Mouse (Mus musculus) heart, embryonic 12.5 days (tissue): ENCODE results near the gene Nubpl. TPM values are rescaled to one million over a fixed set of nuclear protein-coding genes. Genes with fewer than 3 reads are reported as not detected.

Experiments
- ATAC-seq: fragments of 200-750 bp; cut with Nextera tagmentation; 2 replicates; pipeline ENCODE4 v1.8.0; 2017; ENCODE audit warnings: moderate TSS enrichment, moderate library complexity; ENCODE audit not compliant: insufficient number of reproducible peaks, low FRiP score
- H3K27ac ChIP-seq: fragments of 300-500 bp; sonication (generic); 2 replicates; pipeline ENCODE4 v1.5.1; 2016; ENCODE audit warnings: mild to moderate bottlenecking, moderate library complexity; ENCODE audit not compliant: poor library complexity, severe bottlenecking
- H3K27me3 ChIP-seq: fragments of 300-500 bp; sonication (generic); replicated peaks from 2 replicates; pipeline ENCODE4 v1.6.1; 2016; ENCODE audit warnings: mild to moderate bottlenecking, moderate library complexity
- H3K36me3 ChIP-seq: fragments of 300-500 bp; sonication (generic); 2 replicates; pipeline ENCODE4 v1.6.1; 2016; ENCODE audit warnings: mild to moderate bottlenecking, moderate library complexity
- H3K4me1 ChIP-seq: fragments of 300-500 bp; sonication (generic); replicated peaks from 2 replicates; pipeline ENCODE4 v1.6.1; 2016; ENCODE audit warnings: mild to moderate bottlenecking
- H3K4me2 ChIP-seq: fragments of 300-500 bp; sonication (generic); 2 replicates; pipeline ENCODE4 v1.6.1; 2016; ENCODE audit warnings: mild to moderate bottlenecking, moderate library complexity
- H3K4me3 ChIP-seq: fragments of 300-500 bp; sonication (generic); 2 replicates; pipeline ENCODE4 v1.5.1; 2016; ENCODE audit warnings: mild to moderate bottlenecking
- H3K9ac ChIP-seq: fragments of 300-500 bp; sonication (generic); 2 replicates; pipeline ENCODE4 v1.6.1; 2016; ENCODE audit warnings: mild to moderate bottlenecking, moderate library complexity
- H3K9me3 ChIP-seq: fragments of 300-500 bp; sonication (generic); replicated peaks from 2 replicates; pipeline ENCODE4 v1.6.1; 2016; ENCODE audit warnings: mild to moderate bottlenecking, moderate library complexity
- WGBS: fragments of 180-500 bp; shearing (Covaris S2); methylation state at CpG from one replicate; pipeline ENCODE4 v1.1.7; 2016; 5-methylcytosine and 5-hydroxymethylcytosine counted together
- polyA plus RNA-seq: library from polyadenylated mRNA; unstranded; fragments of >200 nt; fragmentation: Nextera tagmentation; extraction: Ambion mirVana; gene quantifications from 2 replicates; pipeline ENCODE4 v1.2.1, GENCODE M21; 2016

Nubpl gene
- polyA plus RNA-seq, 1 experiment from 2014 or later: 11.0 TPM

GRCm38 (mm10) chr12:52335142-52335765 lies 237.7 kb downstream of the Nubpl start:
- H3K4me2 ChIP-seq: no peak overlapping the region
- WGBS: 88% methylated on average over 11 of the region's 11 CpGs
- H3K9me3 ChIP-seq: no peaks in the 10 kb centered on the region
- no peak for ATAC-seq
- no peak overlapping the region for H3K4me3 ChIP-seq
- H3K4me1 ChIP-seq: peaks cover 14% of the 10 kb centered on the region
- H3K27ac ChIP-seq: no peak overlapping the region
- no peaks in the 10 kb centered on the region for H3K36me3 ChIP-seq
- H3K27me3 ChIP-seq: no peaks in the 10 kb centered on the region
- H3K9ac ChIP-seq: no peak overlapping the region

- H3K36me3 ChIP-seq: no peaks in the 10 kb centered on the region
- WGBS: 53% methylated on average over 2 of the region's 2 CpGs
- H3K9ac ChIP-seq: no peak overlapping the region
Measured at GRCm38 (mm10) chr12:52338136-52338753, 240.7 kb downstream of the Nubpl start.

GRCm38 (mm10) chr12:52346611-52347010 lies 249.1 kb downstream of the Nubpl start:
- ATAC-seq: peak; percentile 51; the same call in 1 of the 2 replicates
- Histone ChIP-seq H3K27ac (no peak overlapping the region), H3K27me3 (no peaks in the 10 kb centered on the region), H3K36me3 (no peaks in the 10 kb centered on the region), H3K4me3 (no peak overlapping the region), H3K9me3 (no peaks in the 10 kb centered on the region), H3K4me2 (no peak overlapping the region), H3K4me1 (no peaks in the 10 kb centered on the region; the same call in 1 of the 2 replicates), H3K9ac (no peak overlapping the region)
- WGBS: 60% methylated on average over 5 of the region's 5 CpGs

More at GRCm38 (mm10) chr12:52338136-52338753, 240.7 kb downstream of the Nubpl start:
- no peak overlapping the region for H3K4me2 ChIP-seq
- H3K4me1 ChIP-seq: peaks cover 14% of the 10 kb centered on the region
- H3K9me3 ChIP-seq: no peaks in the 10 kb centered on the region
- no peak for ATAC-seq
- H3K27me3 ChIP-seq: no peaks in the 10 kb centered on the region
- no peak overlapping the region for H3K4me3 ChIP-seq
- H3K27ac ChIP-seq: no peak overlapping the region

- H3K4me2 ChIP-seq: no peak overlapping the region
- no peaks in the 10 kb centered on the region for H3K36me3 ChIP-seq
- no peaks in the 10 kb centered on the region for H3K27me3 ChIP-seq
- H3K27ac ChIP-seq: no peak overlapping the region
- no peaks in the 10 kb centered on the region for H3K9me3 ChIP-seq
- 80% methylated on average over 3 of the region's 3 CpGs for WGBS
- H3K4me1 ChIP-seq: no peaks in the 10 kb centered on the region; the same call in 1 of the 2 replicates
- no peak overlapping the region for H3K9ac ChIP-seq
- no peak for ATAC-seq
- H3K4me3 ChIP-seq: no peak overlapping the region
Measured at GRCm38 (mm10) chr12:52350276-52350675, 252.7 kb downstream of the Nubpl start.

- no peaks in the 10 kb centered on the region for H3K9me3 ChIP-seq
- H3K27me3 ChIP-seq: no peaks in the 10 kb centered on the region
- H3K4me2 ChIP-seq: no peak overlapping the region
- WGBS: 86% methylated on average over 10 of the region's 10 CpGs
- H3K4me3 ChIP-seq: no peak overlapping the region
- H3K27ac ChIP-seq: no peak overlapping the region
- H3K36me3 ChIP-seq: no peaks in the 10 kb centered on the region
- H3K9ac ChIP-seq: no peak overlapping the region
- no peaks in the 10 kb centered on the region for H3K4me1 ChIP-seq
- no peak for ATAC-seq
Measured at GRCm38 (mm10) chr12:52359484-52359883, 261.9 kb downstream of the Nubpl start.

- Histone ChIP-seq H3K4me1 (no peaks in the 10 kb centered on the region), H3K27ac (no peak overlapping the region), H3K27me3 (no peaks in the 10 kb centered on the region), H3K4me2 (no peak overlapping the region), H3K9ac (no peak overlapping the region), H3K36me3 (no peaks in the 10 kb centered on the region), H3K9me3 (no peaks in the 10 kb centered on the region), H3K4me3 (no peak overlapping the region)
- WGBS: 72% methylated on average over 3 of the region's 3 CpGs
- ATAC-seq: no peak
Measured at GRCm38 (mm10) chr12:52360136-52360535, 262.6 kb downstream of the Nubpl start.

GRCm38 (mm10) chr12:52361198-52361597 lies 263.7 kb downstream of the Nubpl start:
- H3K27ac ChIP-seq: no peak overlapping the region
- no peaks in the 10 kb centered on the region for H3K9me3 ChIP-seq
- H3K27me3 ChIP-seq: no peaks in the 10 kb centered on the region
- H3K9ac ChIP-seq: no peak overlapping the region
- H3K36me3 ChIP-seq: no peaks in the 10 kb centered on the region
- 69% methylated on average over 6 of the region's 6 CpGs for WGBS
- no peak overlapping the region for H3K4me3 ChIP-seq
- H3K4me2 ChIP-seq: no peak overlapping the region
- no peak for ATAC-seq
- H3K4me1 ChIP-seq: no peaks in the 10 kb centered on the region

Other genes starting within 250 kb of the Nubpl start
- gene Heatr5a, start 126.4 kb upstream of the Nubpl start, polyA plus RNA-seq: 13.3 and 15.5 TPM in 2 replicates
- gene Dtd2, start 91.2 kb upstream of the Nubpl start, polyA plus RNA-seq: 15.8 and 16.7 TPM in 2 replicates
- gene Gpr33, start 69.7 kb upstream of the Nubpl start, polyA plus RNA-seq: not detected in 2 replicates